Mouse (Mus musculus): ENCODE data around the gene Tspan5. TPM values are rescaled to one million over a fixed set of nuclear protein-coding genes. Genes with fewer than 3 reads are reported as not detected.

Gene Tspan5
- polyA plus RNA-seq, 1 experiment, result 36.4 TPM

DNA sequence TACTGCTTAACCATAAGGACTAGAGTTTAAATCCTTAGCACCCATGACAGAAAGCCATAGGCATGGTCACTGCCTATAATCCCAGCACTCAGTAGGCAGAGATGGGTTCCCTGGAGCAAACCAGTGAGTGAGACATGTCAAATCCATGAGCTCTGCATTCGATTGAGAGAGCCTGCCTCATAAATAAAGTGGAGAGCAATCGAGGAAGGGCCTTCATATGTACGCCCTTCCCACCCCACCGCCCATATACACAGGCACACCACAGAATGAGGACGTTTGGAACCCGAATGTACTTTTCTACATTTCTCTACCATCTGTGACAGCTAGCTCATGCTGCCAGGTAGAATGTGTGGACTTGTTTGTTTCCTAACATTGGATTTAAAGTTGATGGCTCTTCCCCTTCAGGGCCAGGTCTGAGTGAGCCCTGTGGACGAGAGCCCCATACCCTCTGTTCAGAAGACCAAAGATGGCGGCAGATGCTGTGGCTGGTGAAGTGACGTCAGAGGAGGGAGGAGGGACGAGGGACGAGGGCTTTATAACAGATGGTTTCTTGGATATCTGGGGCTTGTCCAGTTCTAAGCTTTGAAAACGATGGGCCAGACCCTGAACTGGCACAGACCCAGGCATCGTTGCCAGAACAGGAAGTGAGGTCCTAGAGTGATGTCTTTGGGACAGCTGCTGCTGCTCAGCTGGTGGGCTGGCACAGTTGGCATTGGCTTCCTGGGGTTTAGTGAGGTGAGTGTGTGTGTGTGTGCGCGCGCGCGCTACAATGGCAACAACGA, 42.1 kb downstream of the Tspan5 start:
- no peak for TF ChIP-seq CTCF (IDR thresholded peaks at IDR 0.05; ENCODE audit: extremely low read depth, insufficient read length, insufficient replicate concordance, low read depth, low read length)
- no peak for TF ChIP-seq POLR2A (IDR thresholded peaks at IDR 0.05; ENCODE audit: low read depth, low read length)
- Histone ChIP-seq H3K4me1 (ENCODE audit: control insufficient read depth, insufficient read depth, insufficient read length, low read length) (no peaks in the 10 kb centered on the region; the same call in 1 of the 2 replicates), H3K36me3 (ENCODE audit: control insufficient read depth, insufficient read depth, low read length) (no peaks in the 10 kb centered on the region), H3K4me3 (ENCODE audit: low read depth, low read length) (no peak overlapping the region), H3K27ac (ENCODE audit: insufficient read depth, low read depth, low read length) (no peak overlapping the region), H3K27me3 (ENCODE audit: control insufficient read depth, insufficient read depth, low read length) (no peaks in the 10 kb centered on the region)
- WGBS, result 80% methylated on average over 19 of the region's 19 CpGs

DNA sequence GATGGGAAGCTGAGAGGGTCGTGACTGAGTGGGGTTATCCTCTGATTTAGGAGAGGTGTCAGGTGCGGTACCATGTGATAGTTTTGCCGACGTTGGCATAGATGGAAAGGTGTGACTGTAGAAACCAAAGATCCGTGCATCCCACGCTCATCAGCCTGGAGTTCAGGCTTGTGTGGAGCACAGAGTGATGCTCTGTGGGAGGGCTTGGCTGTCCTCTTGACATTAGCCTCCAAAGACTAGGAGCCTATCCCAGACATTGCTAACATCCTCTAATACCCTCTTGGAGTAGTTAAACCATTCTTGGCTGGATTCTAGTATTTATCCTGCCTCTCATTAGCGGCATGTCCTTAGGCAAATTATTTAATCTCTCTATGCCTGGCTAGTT, 42.6 kb downstream of the Tspan5 start:
- WGBS, result 86% methylated on average over 7 of the region's 7 CpGs
- no peak overlapping the region for H3K4me3 ChIP-seq (ENCODE audit: low read depth, low read length)
- no peaks in the 10 kb centered on the region for H3K27me3 ChIP-seq (ENCODE audit: control insufficient read depth, insufficient read depth, low read length)
- TF ChIP-seq CTCF (IDR thresholded peaks at IDR 0.05; ENCODE audit: extremely low read depth, insufficient read length, insufficient replicate concordance, low read depth, low read length), result no peak
- TF ChIP-seq POLR2A (IDR thresholded peaks at IDR 0.05; ENCODE audit: low read depth, low read length), result no peak
- no peaks in the 10 kb centered on the region for H3K36me3 ChIP-seq (ENCODE audit: control insufficient read depth, insufficient read depth, low read length)
- H3K4me1 ChIP-seq (ENCODE audit: control insufficient read depth, insufficient read depth, insufficient read length, low read length), result no peaks in the 10 kb centered on the region
- H3K27ac ChIP-seq (ENCODE audit: insufficient read depth, low read depth, low read length), result no peak overlapping the region

GRCm38 (mm10) chr3:138787758-138788488, 45.9 kb downstream of the Tspan5 start:
- 90% methylated on average over 18 of the region's 18 CpGs for WGBS
- Histone ChIP-seq H3K36me3 (ENCODE audit: control insufficient read depth, insufficient read depth, low read length) (no peaks in the 10 kb centered on the region), H3K27ac (ENCODE audit: insufficient read depth, low read depth, low read length) (no peak overlapping the region), H3K4me1 (ENCODE audit: control insufficient read depth, insufficient read depth, insufficient read length, low read length) (no peaks in the 10 kb centered on the region), H3K4me3 (ENCODE audit: low read depth, low read length) (no peak overlapping the region), H3K27me3 (ENCODE audit: control insufficient read depth, insufficient read depth, low read length) (no peaks in the 10 kb centered on the region)
- TF ChIP-seq POLR2A (IDR thresholded peaks at IDR 0.05; ENCODE audit: low read depth, low read length) (no peak), CTCF (IDR thresholded peaks at IDR 0.05; ENCODE audit: extremely low read depth, insufficient read length, insufficient replicate concordance, low read depth, low read length) (no peak)

GRCm38 (mm10) chr3:138788489-138788850, 46.5 kb downstream of the Tspan5 start:
- WGBS, result 92% methylated on average over 17 of the region's 17 CpGs
- no peak overlapping the region for H3K27ac ChIP-seq (ENCODE audit: insufficient read depth, low read depth, low read length)
- TF ChIP-seq POLR2A (IDR thresholded peaks at IDR 0.05; ENCODE audit: low read depth, low read length), result no peak
- TF ChIP-seq CTCF (IDR thresholded peaks at IDR 0.05; ENCODE audit: extremely low read depth, insufficient read length, insufficient replicate concordance, low read depth, low read length), result no peak

GRCm38 (mm10) chr3:138789275-138789674, 47.3 kb downstream of the Tspan5 start:
- Histone ChIP-seq H3K27ac (ENCODE audit: insufficient read depth, low read depth, low read length) (no peak overlapping the region), H3K27me3 (ENCODE audit: control insufficient read depth, insufficient read depth, low read length) (no peaks in the 10 kb centered on the region), H3K4me3 (ENCODE audit: low read depth, low read length) (no peak overlapping the region), H3K4me1 (ENCODE audit: control insufficient read depth, insufficient read depth, insufficient read length, low read length) (no peaks in the 10 kb centered on the region), H3K36me3 (ENCODE audit: control insufficient read depth, insufficient read depth, low read length) (no peaks in the 10 kb centered on the region)
- TF ChIP-seq POLR2A (IDR thresholded peaks at IDR 0.05; ENCODE audit: low read depth, low read length) (no peak), CTCF (IDR thresholded peaks at IDR 0.05; ENCODE audit: extremely low read depth, insufficient read length, insufficient replicate concordance, low read depth, low read length) (no peak)
- 85% methylated on average over 5 of the region's 5 CpGs for WGBS

More at GRCm38 (mm10) chr3:138788489-138788850, 46.5 kb downstream of the Tspan5 start:
- H3K36me3 ChIP-seq (ENCODE audit: control insufficient read depth, insufficient read depth, low read length), result no peaks in the 10 kb centered on the region
- H3K4me1 ChIP-seq (ENCODE audit: control insufficient read depth, insufficient read depth, insufficient read length, low read length), result no peaks in the 10 kb centered on the region
- H3K27me3 ChIP-seq (ENCODE audit: control insufficient read depth, insufficient read depth, low read length), result no peaks in the 10 kb centered on the region
- H3K4me3 ChIP-seq (ENCODE audit: low read depth, low read length), result no peak overlapping the region

GRCm38 (mm10) chr3:138794533-138794932, 52.5 kb downstream of the Tspan5 start:
- no peak overlapping the region for H3K27ac ChIP-seq (ENCODE audit: insufficient read depth, low read depth, low read length)
- TF ChIP-seq CTCF (IDR thresholded peaks at IDR 0.05; ENCODE audit: extremely low read depth, insufficient read length, insufficient replicate concordance, low read depth, low read length), result no peak
- TF ChIP-seq POLR2A (IDR thresholded peaks at IDR 0.05; ENCODE audit: low read depth, low read length), result no peak
- no peaks in the 10 kb centered on the region for H3K36me3 ChIP-seq (ENCODE audit: control insufficient read depth, insufficient read depth, low read length)
- no peaks in the 10 kb centered on the region for H3K27me3 ChIP-seq (ENCODE audit: control insufficient read depth, insufficient read depth, low read length)
- H3K4me1 ChIP-seq (ENCODE audit: control insufficient read depth, insufficient read depth, insufficient read length, low read length), result no peaks in the 10 kb centered on the region
- WGBS, result 95% methylated on average over 8 of the region's 8 CpGs
- H3K4me3 ChIP-seq (ENCODE audit: low read depth, low read length), result no peak overlapping the region

- H3K27me3 ChIP-seq (ENCODE audit: control insufficient read depth, insufficient read depth, low read length), result no peaks in the 10 kb centered on the region
- H3K4me1 ChIP-seq (ENCODE audit: control insufficient read depth, insufficient read depth, insufficient read length, low read length), result no peaks in the 10 kb centered on the region
- WGBS, result 86% methylated on average over 7 of the region's 7 CpGs
- H3K36me3 ChIP-seq (ENCODE audit: control insufficient read depth, insufficient read depth, low read length), result no peaks in the 10 kb centered on the region
- no peak overlapping the region for H3K4me3 ChIP-seq (ENCODE audit: low read depth, low read length)
- no peak overlapping the region for H3K27ac ChIP-seq (ENCODE audit: insufficient read depth, low read depth, low read length)
- TF ChIP-seq CTCF (IDR thresholded peaks at IDR 0.05; ENCODE audit: extremely low read depth, insufficient read length, insufficient replicate concordance, low read depth, low read length), result no peak
- TF ChIP-seq POLR2A (IDR thresholded peaks at IDR 0.05; ENCODE audit: low read depth, low read length), result no peak
Observed at GRCm38 (mm10) chr3:138795951-138796350, 54.0 kb downstream of the Tspan5 start.
